Mouse (Mus musculus): Measurements from ENCODE around the gene Hoxc12.

Hoxc12 gene

GRCm38 (mm10) chr15:102937036-102937666 is 594 bp downstream of the Hoxc12 start:
- no peak for DNase-seq (ENCODE audit: low spot score in 2 of 2)

GRCm38 (mm10) chr15:102939256-102940155 is 2.9 kb downstream of the Hoxc12 start:
- no peak for DNase-seq (ENCODE audit: low spot score in 2 of 2)

- no peak for DNase-seq (ENCODE audit: low spot score in 2 of 2)
These were observed 6.3 kb downstream of the Hoxc12 start for GRCm38 (mm10) chr15:102942739-102943467.

- DNase-seq (ENCODE audit: low spot score in 2 of 2) = no peak
These were observed 6.9 kb downstream of the Hoxc12 start for GRCm38 (mm10) chr15:102943468-102943813.

- no peak for DNase-seq (ENCODE audit: low spot score in 2 of 2)
These were observed 8.9 kb downstream of the Hoxc12 start for GRCm38 (mm10) chr15:102945185-102946077.

- no peak for DNase-seq (ENCODE audit: low spot score in 2 of 2)
These were observed 10.7 kb downstream of the Hoxc12 start for GRCm38 (mm10) chr15:102947276-102947675.

- no peak for DNase-seq (ENCODE audit: low spot score in 2 of 2)
These were observed 12.3 kb downstream of the Hoxc12 start for GRCm38 (mm10) chr15:102948842-102949241.

- no peak for DNase-seq (ENCODE audit: low spot score in 2 of 2)
These were observed 13.1 kb downstream of the Hoxc12 start for GRCm38 (mm10) chr15:102949696-102950095.

GRCm38 (mm10) chr15:102950877-102951276 is 14.3 kb downstream of the Hoxc12 start:
- no peak for DNase-seq (ENCODE audit: low spot score in 2 of 2)

GRCm38 (mm10) chr15:102953561-102953960 is 17.0 kb downstream of the Hoxc12 start:
- no peak for DNase-seq (ENCODE audit: low spot score in 2 of 2)

GRCm38 (mm10) chr15:102954192-102955006 is 17.8 kb downstream of the Hoxc12 start, which contains the start of gene Hoxc11:
TSS of gene Hoxc11 (plus strand) at chr15:102954427.
- no peak for DNase-seq (ENCODE audit: low spot score in 2 of 2)

GRCm38 (mm10) chr15:102955007-102955382 is 18.4 kb downstream of the Hoxc12 start:
- no peak for DNase-seq (ENCODE audit: low spot score in 2 of 2)

- no peak for DNase-seq (ENCODE audit: low spot score in 2 of 2)
These were observed 19.5 kb downstream of the Hoxc12 start for GRCm38 (mm10) chr15:102955833-102956640.

GRCm38 (mm10) chr15:102956906-102957305 is 20.3 kb downstream of the Hoxc12 start:
- no peak for DNase-seq (ENCODE audit: low spot score in 2 of 2)

- DNase-seq (ENCODE audit: low spot score in 2 of 2) = no peak
These were observed 23.2 kb downstream of the Hoxc12 start for GRCm38 (mm10) chr15:102959663-102960191.

GRCm38 (mm10) chr15:102961728-102962127 is 25.2 kb downstream of the Hoxc12 start:
- no peak for DNase-seq (ENCODE audit: low spot score in 2 of 2)

- DNase-seq (ENCODE audit: low spot score in 2 of 2) = no peak
These were observed 25.9 kb downstream of the Hoxc12 start for GRCm38 (mm10) chr15:102962492-102962891.

- no peak for DNase-seq (ENCODE audit: low spot score in 2 of 2)
These were observed 26.7 kb downstream of the Hoxc12 start for GRCm38 (mm10) chr15:102963259-102963658.
